Mouse (Mus musculus) kidney, adult 11 months (tissue): ENCODE data around the gene Gm21488.
"Not testable (repeated sequence)": the region's sequence is repeated elsewhere in the genome, so short reads cannot be mapped to it uniquely, and the experiment has no call there.

Experiments used
- DNase-seq: peaks from one replicate; pipeline ENCODE4 v3.0.0; 2022

Gene Gm21488

GRCm38 (mm10) chrY:27521820-27522219 lies at the start of gene Gm21488:
Gm21488 (minus strand) TSS chrY:27521920.
- DNase-seq, result not testable (repeated sequence)
